Mouse (Mus musculus) liver, adult 10 weeks (tissue): Measurements from ENCODE around the gene Il23r. TPM values are rescaled to one million over a fixed set of nuclear protein-coding genes. Genes with fewer than 3 reads are reported as not detected.

ENCODE experiments used
- polyA plus RNA-seq: library from polyadenylated mRNA; stranded (reverse); fragments of 350-450 nt; fragmentation: Illumina TruSeq; extraction: RNeasy Lipid Tissue Mini Kit (QIAGEN cat#74804); gene quantifications from one replicate; pipeline ENCODE4 v1.2.3, GENCODE M21; 2014; ENCODE audit warnings: low read depth, low replicate concordance

Gene Il23r
- not detected for polyA plus RNA-seq

GRCm38 (mm10) chr6:67491755-67492154 lies at the start of gene Il23r:
Gene Il23r (minus strand): TSS chr6:67491855.

GRCm38 (mm10) chr6:67535777-67536054 lies 44.1 kb upstream of the Il23r start, which contains the start of gene Tacstd2:
Gene Tacstd2 (minus strand): TSS chr6:67535796.

GRCm38 (mm10) chr6:67375982-67376391 lies 115.7 kb downstream of the Il23r start, which contains the start of gene Il12rb2:
Gene Il12rb2 (minus strand): TSS chr6:67376188.

Other genes starting within 250 kb of the Il23r start
- 0.34 TPM for gene Il12rb2, start 115.7 kb downstream of the Il23r start, polyA plus RNA-seq
- not detected for gene Tacstd2, start 43.9 kb upstream of the Il23r start, polyA plus RNA-seq